Mouse (Mus musculus) forebrain, embryonic 11.5 days (tissue): ENCODE data around the gene Olfr639. TPM values are rescaled to one million over a fixed set of nuclear protein-coding genes. Genes with fewer than 3 reads are reported as not detected.

Source experiments
- ATAC-seq: fragments of 200-750 bp; cut with Nextera tagmentation; replicated peaks from 2 replicates; pipeline ENCODE4 v1.8.0; 2017; ENCODE audit warnings: moderate TSS enrichment; ENCODE audit not compliant: low FRiP score
- DNase-seq: peaks from one replicate; pipeline ENCODE4 v3.0.0-alpha.2; 2017; ENCODE audit warnings: low spot score
- H3K27ac ChIP-seq: fragments of 300-500 bp; sonication (generic); 2 replicates; pipeline ENCODE4 v1.5.1; 2014; ENCODE audit warnings: low read depth, low read length
- H3K27me3 ChIP-seq: fragments of 300-500 bp; sonication (generic); 2 replicates; pipeline ENCODE4 v1.6.1; 2014; ENCODE audit warnings: mild to moderate bottlenecking, low read length, mixed read lengths; ENCODE audit not compliant: control insufficient read depth, insufficient read depth
- H3K36me3 ChIP-seq: fragments of 300-500 bp; sonication (generic); 2 replicates; pipeline ENCODE4 v1.6.1; 2014; ENCODE audit warnings: mild to moderate bottlenecking, low read length, moderate library complexity, mixed read lengths; ENCODE audit not compliant: control insufficient read depth, insufficient read depth
- H3K4me1 ChIP-seq: fragments of 300-500 bp; sonication (generic); replicated peaks from 2 replicates; pipeline ENCODE4 v1.6.1; 2014; ENCODE audit warnings: low read length, mixed read lengths; ENCODE audit not compliant: control insufficient read depth, insufficient read depth
- H3K4me2 ChIP-seq: fragments of 300-500 bp; sonication (generic); 2 replicates; pipeline ENCODE4 v1.6.1; 2014; ENCODE audit warnings: low read depth, mild to moderate bottlenecking, low read length, moderate library complexity, mixed read lengths; ENCODE audit not compliant: severe bottlenecking
- H3K4me3 ChIP-seq: fragments of 300-500 bp; sonication (generic); 2 replicates; pipeline ENCODE4 v1.5.1; 2014; ENCODE audit warnings: low read depth, low read length
- H3K9ac ChIP-seq: fragments of 300-500 bp; sonication (generic); 2 replicates; pipeline ENCODE4 v1.6.1; 2014; ENCODE audit warnings: low read length
- H3K9me3 ChIP-seq: fragments of 300-500 bp; sonication (generic); 2 replicates; pipeline ENCODE4 v1.6.1; 2016; ENCODE audit warnings: low read length, mixed read lengths; ENCODE audit not compliant: control insufficient read depth
- WGBS: fragments of 180-500 bp; shearing (Covaris S2); extraction: QIAGEN DNeasy Blood & Tissue Kit; methylation state at CpG from one replicate; pipeline ENCODE4 v1.1.7; 2014; 5-methylcytosine and 5-hydroxymethylcytosine counted together
- polyA plus RNA-seq: library from polyadenylated mRNA; unstranded; fragments of >200 nt; fragmentation: Nextera tagmentation; extraction: Ambion mirVana; gene quantifications from 2 replicates; pipeline ENCODE4 v1.2.1, GENCODE M21; 2014

Olfr639 gene
- polyA plus RNA-seq = 0.04 TPM in 2 replicates

DNA sequence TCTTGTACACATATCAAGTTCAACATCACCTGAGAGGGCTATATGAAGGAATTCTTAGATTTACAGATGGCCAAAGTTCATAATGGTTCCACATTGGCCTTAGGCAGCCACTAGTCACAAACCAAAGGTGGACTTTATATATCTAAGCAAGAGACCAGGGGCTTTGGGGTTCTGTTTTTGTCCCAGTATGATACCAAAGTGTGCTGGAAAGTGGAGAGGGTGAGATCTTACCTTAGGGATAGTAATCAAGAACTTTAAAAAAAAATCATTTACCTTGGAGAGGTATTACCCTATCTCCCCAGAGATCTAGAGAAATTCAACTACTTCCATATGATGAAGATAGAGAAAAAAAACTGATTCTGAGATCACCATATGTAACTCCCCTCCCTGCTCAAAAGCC, at the start of gene Olfr639:
Gene Olfr639, minus strand, starts transcription at position 101 of the 400 bp plus-strand sequence.
- Histone ChIP-seq H3K4me2 (no peak within 1 kb of the TSS), H3K4me3 (no peak within 1 kb of the TSS)
- ATAC-seq = no peak

GRCm38 (mm10) chr7:104061345-104061744, 44.2 kb upstream of the Olfr639 start, which contains the start of gene 4930516K23Rik:
Gene 4930516K23Rik, minus strand, starts transcription at chr7:104061445.
- no peak for DNase-seq
- H3K9me3 ChIP-seq = no peaks in the 10 kb centered on the region
- no peak within 1 kb of the TSS for H3K4me3 ChIP-seq
- WGBS = 50% methylated on average over 2 of the region's 2 CpGs
- no peaks in the 10 kb centered on the region for H3K4me1 ChIP-seq
- H3K4me2 ChIP-seq = no peak within 1 kb of the TSS
- no peaks in the 10 kb centered on the region for H3K36me3 ChIP-seq
- no peak within 1 kb of the TSS for H3K9ac ChIP-seq
- H3K27ac ChIP-seq = no peak within 1 kb of the TSS
- H3K27me3 ChIP-seq = no peaks in the 10 kb centered on the region
- no peak for ATAC-seq

More for the DNA sequence above, at the start of gene Olfr639:
- H3K4me1 ChIP-seq = no peaks in the 10 kb centered on the region
- H3K9ac ChIP-seq = no peak within 1 kb of the TSS
- H3K27ac ChIP-seq = no peak within 1 kb of the TSS
- no peaks in the 10 kb centered on the region for H3K27me3 ChIP-seq
- no peaks in the 10 kb centered on the region; the same call in 1 of the 2 replicates for H3K9me3 ChIP-seq
- H3K36me3 ChIP-seq = no peaks in the 10 kb centered on the region
- DNase-seq = no peak

GRCm38 (mm10) chr7:104059215-104059614, 42.1 kb upstream of the Olfr639 start:
- Histone ChIP-seq H3K9ac (no peak overlapping the region), H3K4me2 (no peak overlapping the region), H3K9me3 (no peaks in the 10 kb centered on the region), H3K4me3 (no peak overlapping the region), H3K36me3 (no peaks in the 10 kb centered on the region), H3K27me3 (no peaks in the 10 kb centered on the region), H3K27ac (no peak overlapping the region), H3K4me1 (no peaks in the 10 kb centered on the region)
- no peak for DNase-seq
- 97% methylated on average over 1 of the region's 1 CpGs for WGBS
- no peak for ATAC-seq

- Histone ChIP-seq H3K9me3 (no peaks in the 10 kb centered on the region), H3K4me1 (no peaks in the 10 kb centered on the region), H3K27me3 (no peaks in the 10 kb centered on the region), H3K36me3 (no peaks in the 10 kb centered on the region), H3K27ac (no peak within 1 kb of the TSS), H3K4me3 (no peak within 1 kb of the TSS), H3K9ac (no peak within 1 kb of the TSS), H3K4me2 (no peak within 1 kb of the TSS)
- no peak for DNase-seq
- ATAC-seq = no peak
- 87% methylated on average over 1 of the region's 1 CpGs for WGBS
Measured at GRCm38 (mm10) chr7:104052566-104052965, 35.5 kb upstream of the Olfr639 start, which contains the start of gene Olfr642. Gene Olfr642, minus strand, starts transcription at chr7:104052666.

DNA sequence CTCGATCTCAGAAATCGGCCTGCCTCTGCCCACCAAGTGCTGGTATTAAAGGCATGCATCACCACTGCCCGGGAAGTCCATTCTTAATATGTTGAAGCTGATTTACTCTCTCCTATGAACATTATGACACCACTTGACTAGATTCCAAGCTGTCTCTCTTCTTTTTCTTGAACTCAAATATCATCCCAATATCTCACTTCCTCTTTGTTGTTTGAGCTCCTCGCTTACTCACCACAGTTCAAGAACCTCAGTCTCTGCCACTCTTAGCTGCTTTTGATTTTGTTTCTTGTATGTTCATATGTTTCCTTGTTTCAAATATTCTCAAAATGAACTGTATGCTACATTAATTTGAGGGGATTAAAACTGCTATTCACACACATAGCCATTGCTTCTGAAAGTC, 33.6 kb upstream of the Olfr639 start:
- Histone ChIP-seq H3K27me3 (no peaks in the 10 kb centered on the region), H3K4me3 (no peak overlapping the region), H3K36me3 (no peaks in the 10 kb centered on the region), H3K9me3 (no peaks in the 10 kb centered on the region), H3K9ac (no peak overlapping the region), H3K27ac (no peak overlapping the region), H3K4me1 (no peaks in the 10 kb centered on the region), H3K4me2 (no peak overlapping the region)
- 91% methylated on average over 4 of the region's 4 CpGs for WGBS
- DNase-seq = no peak
- no peak for ATAC-seq

- ATAC-seq (no peak), DNase-seq (no peak)
- Histone ChIP-seq H3K36me3 (no peaks in the 10 kb centered on the region), H3K9ac (no peak within 1 kb of the TSS), H3K9me3 (no peaks in the 10 kb centered on the region), H3K4me3 (no peak within 1 kb of the TSS), H3K4me2 (no peak within 1 kb of the TSS), H3K4me1 (no peaks in the 10 kb centered on the region), H3K27me3 (no peaks in the 10 kb centered on the region), H3K27ac (no peak within 1 kb of the TSS)
- WGBS = 80% methylated on average over 1 of the region's 1 CpGs
Measured at GRCm38 (mm10) chr7:104035145-104035544, 18.0 kb upstream of the Olfr639 start, which contains the start of gene Olfr641. Gene Olfr641, plus strand, starts transcription at chr7:104035445.

- ATAC-seq = no peak
- H3K9ac ChIP-seq = no peak overlapping the region
- 81% methylated on average over 3 of the region's 3 CpGs for WGBS
- H3K27me3 ChIP-seq = no peaks in the 10 kb centered on the region
- H3K9me3 ChIP-seq = no peaks in the 10 kb centered on the region
- no peak overlapping the region for H3K4me2 ChIP-seq
- H3K36me3 ChIP-seq = no peaks in the 10 kb centered on the region
- no peak for DNase-seq
- no peak overlapping the region for H3K27ac ChIP-seq
- H3K4me3 ChIP-seq = no peak overlapping the region
- H3K4me1 ChIP-seq = no peaks in the 10 kb centered on the region
Measured at GRCm38 (mm10) chr7:104026978-104027377, 9.9 kb upstream of the Olfr639 start.

GRCm38 (mm10) chr7:104025473-104025872, 8.4 kb upstream of the Olfr639 start, which contains the start of gene Olfr640:
Gene Olfr640, minus strand, starts transcription at chr7:104025573.
- H3K36me3 ChIP-seq = no peaks in the 10 kb centered on the region
- H3K4me3 ChIP-seq = no peak within 1 kb of the TSS
- H3K4me2 ChIP-seq = no peak within 1 kb of the TSS
- H3K4me1 ChIP-seq = no peaks in the 10 kb centered on the region
- DNase-seq (no peak), ATAC-seq (no peak)
- H3K9me3 ChIP-seq = no peaks in the 10 kb centered on the region
- 86% methylated on average over 6 of the region's 6 CpGs for WGBS
- H3K27me3 ChIP-seq = no peaks in the 10 kb centered on the region
- H3K27ac ChIP-seq = no peak within 1 kb of the TSS
- H3K9ac ChIP-seq = no peak within 1 kb of the TSS

DNA sequence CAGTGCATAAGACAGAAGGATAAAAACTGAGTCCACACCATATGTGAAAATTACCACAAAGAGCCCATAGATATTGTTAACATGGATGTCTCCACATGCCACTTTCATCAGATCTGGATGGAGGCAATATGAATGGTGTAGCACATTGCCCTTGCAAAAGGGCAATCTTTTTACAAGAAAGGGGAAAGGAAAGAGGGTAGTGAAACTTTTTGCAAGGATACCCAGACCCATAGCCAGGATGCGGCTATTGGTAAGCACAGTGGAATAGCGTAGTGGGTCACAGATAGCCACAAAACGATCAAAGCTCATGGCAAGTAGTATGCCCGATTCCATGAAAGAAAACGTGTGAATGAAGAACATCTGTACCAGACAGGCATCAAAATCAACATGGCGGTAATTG, 4.5 kb upstream of the Olfr639 start:
- Histone ChIP-seq H3K27ac (no peak overlapping the region), H3K9ac (no peak overlapping the region), H3K27me3 (no peaks in the 10 kb centered on the region), H3K36me3 (no peaks in the 10 kb centered on the region), H3K4me3 (no peak overlapping the region), H3K4me2 (no peak overlapping the region), H3K4me1 (no peaks in the 10 kb centered on the region), H3K9me3 (no peaks in the 10 kb centered on the region)
- DNase-seq (no peak), ATAC-seq (no peak)
- WGBS = 88% methylated on average over 6 of the region's 6 CpGs
